Mouse (Mus musculus) megakaryocyte-erythroid progenitor cell, adult 5-6 weeks (primary cell): ENCODE data around the gene Iqgap1. TPM values are rescaled to one million over a fixed set of nuclear protein-coding genes. Genes with fewer than 3 reads are reported as not detected.
A peak's percentile ranks its signal among the peaks of the same experiment; 100 is the strongest.

Experiments
- ATAC-seq: replicated peaks from 2 replicates; pipeline ENCODE4 v1.8.0; 2016; ENCODE audit warnings: mild to moderate bottlenecking, inconsistent platforms; ENCODE audit not compliant: severe bottlenecking, poor library complexity, low FRiP score, low TSS enrichment
- total RNA-seq, 2 experiments: library from RNA; stranded (forward) in 1 of 2; stranded (reverse) in 1 of 2; fragments of 200-1000, 215-1000 nt in 1 of 2; fragments of >200 nt in 1 of 2; fragmentation: Nextera tagmentation in 1 of 2; gene quantifications; 2 replicates each; pipeline ENCODE4 v1.2.3; 2014 to 2017

Iqgap1 gene
- total RNA-seq, 2 experiments from 2014 or later = 31.2 to 39.6 TPM

GRCm38 (mm10) chr7:80816641-80817040 is 9.1 kb downstream of the Iqgap1 start:
- no peak for ATAC-seq

DNA sequence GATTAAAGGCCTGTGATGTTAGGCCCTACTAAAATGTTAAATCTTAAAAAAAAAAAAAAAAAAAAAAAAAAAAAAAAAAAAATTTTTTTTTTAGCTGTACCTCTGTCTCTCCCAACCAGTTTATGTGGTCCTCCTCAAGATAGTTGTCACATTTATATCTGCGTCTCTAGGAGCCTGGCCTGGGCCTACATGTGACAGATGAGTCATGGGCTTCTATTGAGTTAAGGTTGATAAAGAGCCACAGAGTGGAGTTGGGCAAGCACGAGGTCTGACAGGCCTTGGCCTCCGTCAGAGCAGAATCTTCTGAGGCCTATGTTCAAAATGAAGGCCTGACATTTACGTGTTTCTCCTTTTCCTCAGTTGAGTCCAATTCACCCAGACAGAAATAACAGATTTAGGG is 12.4 kb downstream of the Iqgap1 start:
- ATAC-seq = no peak

DNA sequence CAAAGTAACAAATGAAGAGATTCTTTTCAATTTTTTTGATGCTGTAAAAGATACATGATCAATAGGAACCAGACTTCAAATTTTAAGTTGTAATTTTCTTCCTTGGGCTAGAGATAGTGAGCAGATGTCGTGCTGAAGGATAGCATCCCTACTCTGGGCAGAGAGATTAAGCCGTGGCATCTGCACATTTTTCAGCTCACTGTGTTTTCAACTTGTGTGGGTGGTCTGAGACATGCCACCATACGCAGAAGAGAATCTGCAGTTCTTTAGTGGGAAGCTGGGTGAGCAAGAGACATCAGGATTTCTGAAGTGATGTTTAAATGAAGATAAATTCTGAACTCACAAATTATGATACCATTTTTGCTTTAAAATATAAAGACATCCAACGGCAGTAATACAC is 19.4 kb downstream of the Iqgap1 start:
- ATAC-seq = no peak

GRCm38 (mm10) chr7:80803173-80803872 is 22.5 kb downstream of the Iqgap1 start:
- ATAC-seq = peak; percentile 96

DNA sequence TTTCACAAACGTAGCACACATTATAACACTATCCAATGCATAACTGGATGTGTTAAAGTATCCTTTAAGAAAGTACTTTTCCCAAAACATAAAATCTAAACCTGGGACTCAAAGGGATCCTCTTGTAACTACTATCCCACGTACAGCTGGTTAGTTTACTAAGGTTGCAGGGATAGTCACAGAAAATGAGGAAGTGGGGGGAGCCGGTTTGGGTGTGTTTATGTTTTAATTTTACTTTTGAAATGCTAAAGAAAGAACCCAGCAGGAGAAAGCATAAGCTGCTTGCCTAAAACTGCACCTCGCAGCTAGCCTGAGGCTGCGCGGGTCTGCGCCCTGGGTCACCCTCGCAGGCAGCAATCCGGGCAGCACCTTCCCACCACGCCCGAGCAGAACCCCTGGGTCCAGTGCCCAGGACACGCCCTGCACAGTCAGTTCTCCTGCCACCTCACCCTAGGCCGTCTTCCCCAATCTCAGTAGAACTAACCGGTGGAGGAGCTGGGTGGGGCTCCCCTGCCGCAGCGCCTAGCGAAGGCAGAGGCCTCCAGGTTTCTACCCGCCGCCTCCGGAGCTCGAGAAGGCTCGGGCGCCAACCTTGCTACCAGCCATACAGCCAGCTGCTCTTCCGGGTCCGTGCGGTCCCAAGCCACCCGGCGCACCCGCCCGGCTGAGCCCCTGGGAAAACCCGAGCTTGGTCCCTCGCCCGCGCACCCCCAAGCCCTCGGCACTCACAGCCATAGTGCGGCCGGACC is 23.2 kb downstream of the Iqgap1 start:
- peak; percentile 67 for ATAC-seq

DNA sequence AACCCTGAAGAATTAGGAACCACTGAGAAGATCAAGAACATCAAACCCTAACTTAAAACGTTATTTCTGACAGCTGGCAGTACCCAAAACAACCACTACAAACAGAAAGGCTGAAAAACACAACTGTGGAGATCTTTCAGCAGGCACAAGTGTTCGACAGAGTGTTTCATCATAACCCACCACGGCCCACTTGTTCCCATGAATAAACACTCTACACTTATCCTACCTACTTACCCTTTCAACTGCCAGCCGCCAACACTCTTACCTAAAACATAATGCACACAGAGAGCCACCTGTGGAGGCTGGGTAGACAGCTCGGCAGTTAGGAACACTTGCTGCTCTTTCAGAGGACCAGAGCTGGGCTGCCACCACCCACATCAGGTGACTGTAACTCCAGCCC is 26.5 kb downstream of the Iqgap1 start:
- no peak for ATAC-seq

- no peak for ATAC-seq
Observed at GRCm38 (mm10) chr7:80796805-80797567, 28.8 kb downstream of the Iqgap1 start.

- no peak for ATAC-seq
Observed at GRCm38 (mm10) chr7:80796258-80796657, 29.5 kb downstream of the Iqgap1 start.

DNA sequence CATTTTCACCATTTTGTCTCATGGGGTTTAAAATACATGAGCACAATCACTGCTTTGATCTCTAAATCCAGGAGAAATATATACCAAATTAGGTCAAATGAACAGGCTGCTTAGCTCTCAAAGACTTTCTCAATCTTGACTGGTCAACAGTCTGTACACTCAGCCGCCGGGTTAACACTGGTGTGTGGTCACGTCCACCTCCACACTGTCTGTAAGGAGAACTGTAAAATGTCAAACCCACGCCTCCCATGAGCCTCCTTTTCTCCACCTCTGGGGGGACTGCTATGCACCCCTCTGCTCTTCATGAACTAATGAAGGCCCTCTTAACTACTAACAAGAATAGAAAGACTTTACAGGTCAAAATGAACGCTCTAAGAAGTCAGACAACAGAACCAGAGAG is 36.2 kb downstream of the Iqgap1 start:
- no peak for ATAC-seq

GRCm38 (mm10) chr7:80789061-80789460 is 36.7 kb downstream of the Iqgap1 start:
- ATAC-seq = peak; percentile 43; the same call in 1 of the 2 replicates

- ATAC-seq = no peak
Observed at GRCm38 (mm10) chr7:80788002-80788401, 37.8 kb downstream of the Iqgap1 start.

GRCm38 (mm10) chr7:80786746-80787145 is 39.0 kb downstream of the Iqgap1 start:
- ATAC-seq = no peak

DNA sequence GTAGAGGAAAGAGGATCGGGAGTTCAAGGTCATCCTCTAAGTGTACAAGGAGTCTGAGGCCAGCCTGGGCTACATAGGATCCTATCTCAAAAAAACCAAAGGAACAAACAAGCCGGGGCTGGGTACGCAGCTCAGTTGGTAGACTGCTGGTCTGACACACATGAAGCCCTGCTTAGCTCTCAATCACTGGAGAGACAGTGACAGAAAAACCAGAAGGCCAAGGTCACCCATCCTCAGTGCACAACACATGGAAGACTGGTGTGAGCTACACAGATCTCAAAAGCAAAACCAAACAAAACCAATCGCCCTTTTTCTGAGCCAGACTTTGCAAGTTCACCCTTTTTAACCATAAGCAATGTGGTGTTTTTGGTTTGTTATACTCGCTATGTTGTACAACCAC is 41.9 kb downstream of the Iqgap1 start:
- no peak for ATAC-seq

GRCm38 (mm10) chr7:80782155-80783109 is 43.3 kb downstream of the Iqgap1 start:
- ATAC-seq = peak; percentile 81

GRCm38 (mm10) chr7:80781444-80782120 is 44.2 kb downstream of the Iqgap1 start:
- ATAC-seq = no peak

DNA sequence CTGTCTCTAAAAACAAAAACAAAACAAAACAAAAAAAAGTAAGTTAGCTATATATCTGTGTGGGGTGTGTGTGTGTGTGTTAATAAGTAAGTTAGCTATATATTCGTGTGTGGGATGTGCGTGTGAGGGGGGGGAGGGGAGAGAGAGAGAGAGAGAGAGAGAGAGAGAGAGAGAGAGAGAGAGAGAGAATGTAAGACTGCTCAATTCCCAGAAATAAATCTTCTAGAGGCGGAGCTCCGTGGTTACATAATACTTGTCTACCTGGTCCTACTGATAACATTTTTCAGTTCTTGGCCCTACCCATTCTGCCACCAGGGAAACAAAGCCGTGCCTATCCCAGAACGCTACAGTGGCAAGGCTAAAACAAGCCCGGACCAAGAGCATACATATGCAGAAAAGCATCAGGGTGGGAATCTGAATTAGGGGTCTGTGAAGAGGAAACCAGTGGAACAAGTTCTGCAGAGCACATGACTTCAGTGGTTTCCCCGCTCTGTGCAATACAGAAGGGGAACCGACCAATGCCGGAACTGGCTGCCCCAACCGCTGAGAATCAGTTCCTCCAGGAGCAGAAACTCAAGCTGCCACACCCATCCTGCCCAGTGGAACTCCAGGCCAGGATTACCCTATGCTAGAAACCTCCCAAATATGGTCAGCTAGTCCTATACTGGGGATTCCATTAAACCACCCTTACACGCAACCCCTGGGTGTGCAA is 46.7 kb downstream of the Iqgap1 start:
- peak; percentile 76 for ATAC-seq

DNA sequence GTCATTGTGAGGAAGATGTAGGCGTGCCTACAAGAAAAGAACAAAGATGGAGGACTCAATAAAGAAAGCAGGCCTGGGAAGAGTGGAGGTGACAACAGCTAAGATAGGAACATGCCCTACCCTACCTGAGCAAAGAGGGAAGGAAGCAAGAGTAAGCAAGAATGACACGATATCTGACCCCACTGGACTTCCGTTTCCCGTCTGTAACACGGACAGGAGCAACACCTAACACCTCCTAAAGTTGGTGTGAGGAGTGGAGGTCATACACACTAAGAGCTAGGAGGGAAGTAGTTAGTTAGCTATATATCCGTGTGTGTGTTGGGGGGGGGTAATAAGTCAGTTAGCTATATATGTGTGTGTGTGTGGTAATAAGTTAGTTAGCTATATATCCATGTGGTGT is 47.4 kb downstream of the Iqgap1 start:
- no peak for ATAC-seq

GRCm38 (mm10) chr7:80777151-80777550 is 48.6 kb downstream of the Iqgap1 start:
- ATAC-seq = no peak
